Mouse (Mus musculus): Measurements from ENCODE around the gene Msh6. TPM values are rescaled to one million over a fixed set of nuclear protein-coding genes. Genes with fewer than 3 reads are reported as not detected.
"Not testable (repeated sequence)": the region's sequence is repeated elsewhere in the genome, so short reads cannot be mapped to it uniquely, and the experiment has no call there.

Msh6 gene
- polyA plus RNA-seq, 1 experiment from 2014 or later: 8.4 TPM

- H3K4me3 ChIP-seq (ENCODE audit: low read depth, low read length): no peak overlapping the region
- H3K36me3 ChIP-seq (ENCODE audit: insufficient read depth, low read length): no peaks in the 10 kb centered on the region
- 65% methylated on average over 12 of the region's 12 CpGs for WGBS
- no peak overlapping the region for H3K9ac ChIP-seq (replicated peaks; ENCODE audit: low read depth)
- ATAC-seq (no peak), DNase-seq (ENCODE audit: low spot score) (no peak)
- no peaks in the 10 kb centered on the region for H3K4me1 ChIP-seq (ENCODE audit: insufficient read depth, low read depth, low read length)
- TF ChIP-seq EP300 (IDR thresholded peaks at IDR 0.05) (no peak), CTCF (IDR thresholded peaks at IDR 0.05) (no peak)
- no peaks in the 10 kb centered on the region for H3K27me3 ChIP-seq (replicated peaks; ENCODE audit: insufficient read depth, low read length)
- H3K9me3 ChIP-seq (ENCODE audit: low read length): no peaks in the 10 kb centered on the region
- no peak overlapping the region for H3K27ac ChIP-seq (ENCODE audit: low read length)
- no peak overlapping the region for H3K4me2 ChIP-seq (replicated peaks; ENCODE audit: low read depth, low read length)
Observed at GRCm38 (mm10) chr17:87957096-87957840, 17.6 kb upstream of the Msh6 start.

GRCm38 (mm10) chr17:87958283-87958682, 16.6 kb upstream of the Msh6 start:
- no peaks in the 10 kb centered on the region for H3K36me3 ChIP-seq (ENCODE audit: insufficient read depth, low read length)
- DNase-seq (ENCODE audit: low spot score) (no peak), ATAC-seq (no peak)
- no peak for TF ChIP-seq EP300 (IDR thresholded peaks at IDR 0.05)
- peak; percentile 29 for TF ChIP-seq CTCF (IDR thresholded peaks at IDR 0.05)
- no peak overlapping the region for H3K9ac ChIP-seq (replicated peaks; ENCODE audit: low read depth)
- no peaks in the 10 kb centered on the region for H3K27me3 ChIP-seq (replicated peaks; ENCODE audit: insufficient read depth, low read length)
- no peak overlapping the region for H3K4me2 ChIP-seq (replicated peaks; ENCODE audit: low read depth, low read length)
- H3K27ac ChIP-seq (ENCODE audit: low read length): no peak overlapping the region
- H3K9me3 ChIP-seq (ENCODE audit: low read length): no peaks in the 10 kb centered on the region
- H3K4me3 ChIP-seq (ENCODE audit: low read depth, low read length): no peak overlapping the region
- no peaks in the 10 kb centered on the region for H3K4me1 ChIP-seq (ENCODE audit: insufficient read depth, low read depth, low read length)
- WGBS: 55% methylated on average over 8 of the region's 8 CpGs

- not testable (repeated sequence) for DNase-seq (ENCODE audit: low spot score); H3K4me3 ChIP-seq (ENCODE audit: low read depth, low read length); ATAC-seq; H3K36me3 ChIP-seq (ENCODE audit: insufficient read depth, low read length); H3K27ac ChIP-seq (ENCODE audit: low read length); H3K4me1 ChIP-seq (ENCODE audit: insufficient read depth, low read depth, low read length); H3K27me3 ChIP-seq (replicated peaks; ENCODE audit: insufficient read depth, low read length); H3K9me3 ChIP-seq (ENCODE audit: low read length); H3K4me2 ChIP-seq (replicated peaks; ENCODE audit: low read depth, low read length); H3K9ac ChIP-seq (replicated peaks; ENCODE audit: low read depth)
- 86% methylated on average over 10 of the region's 11 CpGs for WGBS
Observed at GRCm38 (mm10) chr17:87959406-87959805, 15.5 kb upstream of the Msh6 start.

- H3K4me1 ChIP-seq (ENCODE audit: insufficient read depth, low read depth, low read length); H3K9me3 ChIP-seq (ENCODE audit: low read length); ATAC-seq; H3K27me3 ChIP-seq (replicated peaks; ENCODE audit: insufficient read depth, low read length); DNase-seq (ENCODE audit: low spot score); H3K9ac ChIP-seq (replicated peaks; ENCODE audit: low read depth); H3K4me2 ChIP-seq (replicated peaks; ENCODE audit: low read depth, low read length); H3K4me3 ChIP-seq (ENCODE audit: low read depth, low read length); H3K36me3 ChIP-seq (ENCODE audit: insufficient read depth, low read length); H3K27ac ChIP-seq (ENCODE audit: low read length): not testable (repeated sequence)
- 67% methylated on average over 5 of the region's 5 CpGs for WGBS
Observed at GRCm38 (mm10) chr17:87959931-87960330, 14.9 kb upstream of the Msh6 start.

- H3K36me3 ChIP-seq (ENCODE audit: insufficient read depth, low read length): no peaks in the 10 kb centered on the region
- no peak overlapping the region for H3K9ac ChIP-seq (replicated peaks; ENCODE audit: low read depth)
- H3K4me2 ChIP-seq (replicated peaks; ENCODE audit: low read depth, low read length): no peak overlapping the region
- no peaks in the 10 kb centered on the region for H3K4me1 ChIP-seq (ENCODE audit: insufficient read depth, low read depth, low read length)
- TF ChIP-seq CTCF (IDR thresholded peaks at IDR 0.05) (no peak), EP300 (IDR thresholded peaks at IDR 0.05) (no peak)
- no peak overlapping the region for H3K4me3 ChIP-seq (ENCODE audit: low read depth, low read length)
- WGBS: 88% methylated on average over 12 of the region's 14 CpGs
- H3K9me3 ChIP-seq (ENCODE audit: low read length): no peaks in the 10 kb centered on the region
- no peaks in the 10 kb centered on the region for H3K27me3 ChIP-seq (replicated peaks; ENCODE audit: insufficient read depth, low read length)
- H3K27ac ChIP-seq (ENCODE audit: low read length): no peak overlapping the region
- ATAC-seq (no peak), DNase-seq (ENCODE audit: low spot score) (no peak)
Observed at GRCm38 (mm10) chr17:87963081-87964075, 11.5 kb upstream of the Msh6 start.

GRCm38 (mm10) chr17:87968483-87968926, 6.4 kb upstream of the Msh6 start:
- H3K27ac ChIP-seq (ENCODE audit: low read length); H3K9ac ChIP-seq (replicated peaks; ENCODE audit: low read depth); H3K36me3 ChIP-seq (ENCODE audit: insufficient read depth, low read length); H3K4me3 ChIP-seq (ENCODE audit: low read depth, low read length); H3K4me2 ChIP-seq (replicated peaks; ENCODE audit: low read depth, low read length); DNase-seq (ENCODE audit: low spot score); H3K27me3 ChIP-seq (replicated peaks; ENCODE audit: insufficient read depth, low read length); H3K9me3 ChIP-seq (ENCODE audit: low read length); H3K4me1 ChIP-seq (ENCODE audit: insufficient read depth, low read depth, low read length): not testable (repeated sequence)
- 30% methylated on average over 6 of the region's 8 CpGs for WGBS
- ATAC-seq: peak; percentile 86
- TF ChIP-seq CTCF (IDR thresholded peaks at IDR 0.05): peak; percentile 42

DNA sequence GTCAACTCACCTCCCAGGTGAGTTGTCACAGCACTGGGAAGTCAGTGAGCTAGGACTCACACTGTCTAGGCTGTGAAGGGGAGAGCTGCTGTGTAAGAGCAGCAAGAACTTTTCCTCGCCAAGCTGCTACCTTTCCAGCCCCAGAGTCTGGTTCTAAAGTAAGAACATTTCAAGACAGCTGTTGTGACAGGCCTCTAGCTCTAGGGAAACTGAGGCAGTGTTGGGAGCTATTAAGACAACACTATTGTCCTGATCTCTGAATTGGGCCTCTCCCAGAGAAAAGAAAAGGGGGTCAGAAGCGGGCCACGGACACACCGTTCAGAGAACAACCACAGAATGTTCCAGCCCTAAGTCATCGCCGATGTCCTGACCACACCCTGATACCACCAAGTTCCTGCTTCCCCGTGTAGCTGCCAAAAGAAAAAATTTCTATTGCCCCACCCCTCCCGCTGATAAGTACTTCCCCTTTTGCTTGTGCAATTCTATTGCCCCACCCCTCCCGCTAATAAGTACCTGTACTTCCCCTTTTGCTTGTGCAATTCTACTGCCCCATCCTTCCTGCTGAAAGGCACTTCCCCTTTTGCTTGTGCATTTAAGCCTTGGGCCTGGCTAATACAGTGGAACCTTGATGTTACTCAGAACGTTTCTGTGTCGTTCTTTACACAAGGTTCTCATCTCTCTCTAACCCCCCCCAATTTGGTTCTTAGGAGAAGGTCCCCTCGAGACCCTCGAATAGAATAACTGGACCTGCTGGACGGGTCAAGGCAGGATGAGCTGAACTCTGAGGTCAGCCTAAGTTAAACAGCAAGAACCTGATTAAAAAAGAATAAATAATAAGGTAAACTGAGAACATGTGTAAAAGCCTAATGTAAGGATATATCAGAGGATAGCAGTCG, 2.9 kb upstream of the Msh6 start:
- H3K4me1 ChIP-seq (ENCODE audit: insufficient read depth, low read depth, low read length); H3K9ac ChIP-seq (replicated peaks; ENCODE audit: low read depth); H3K36me3 ChIP-seq (ENCODE audit: insufficient read depth, low read length); DNase-seq (ENCODE audit: low spot score); H3K4me2 ChIP-seq (replicated peaks; ENCODE audit: low read depth, low read length); H3K27ac ChIP-seq (ENCODE audit: low read length); ATAC-seq; H3K9me3 ChIP-seq (ENCODE audit: low read length); H3K27me3 ChIP-seq (replicated peaks; ENCODE audit: insufficient read depth, low read length); H3K4me3 ChIP-seq (ENCODE audit: low read depth, low read length): not testable (repeated sequence)
- 81% methylated on average over 14 of the region's 15 CpGs for WGBS

Measured in lung, postnatal 0 days (tissue).